Mouse (Mus musculus): Measurements from ENCODE around the gene Hist1h3i.
"Not testable (repeated sequence)": the region's sequence is repeated elsewhere in the genome, so short reads cannot be mapped to it uniquely, and the experiment has no call there.

Hist1h3i gene

GRCm38 (mm10) chr13:21783255-21783617, at the start of gene Hist1h3i:
Gene Hist1h3i, minus strand, starts transcription at chr13:21783370.
- peak; percentile 52 for DNase-seq

GRCm38 (mm10) chr13:21831418-21832394, 48.5 kb upstream of the Hist1h3i start, which contains the start of gene Hist1h4n:
Gene Hist1h4n, minus strand, starts transcription at chr13:21832196.
- DNase-seq: not testable (repeated sequence)

GRCm38 (mm10) chr13:21830344-21830743, 47.2 kb upstream of the Hist1h3i start:
- no peak for DNase-seq

- DNase-seq: no peak
Measured at GRCm38 (mm10) chr13:21828511-21828910, 45.3 kb upstream of the Hist1h3i start.

GRCm38 (mm10) chr13:21820082-21820890, 37.1 kb upstream of the Hist1h3i start:
- DNase-seq: not testable (repeated sequence)

GRCm38 (mm10) chr13:21812092-21812491, 28.9 kb upstream of the Hist1h3i start:
- DNase-seq: not testable (repeated sequence)

- peak; percentile 26 for DNase-seq
Measured at GRCm38 (mm10) chr13:21811539-21811938, 28.4 kb upstream of the Hist1h3i start, which contains the start of gene Hist1h4m. Gene Hist1h4m, plus strand, starts transcription at chr13:21811746.

- DNase-seq: not testable (repeated sequence)
Measured at GRCm38 (mm10) chr13:21811074-21811473, 27.9 kb upstream of the Hist1h3i start.

GRCm38 (mm10) chr13:21810073-21810472, 26.9 kb upstream of the Hist1h3i start, which contains the start of the genes Hist1h2bq and Hist1h2ao:
Gene Hist1h2bq, minus strand, starts transcription at chr13:21810197.
Gene Hist1h2ao, plus strand, starts transcription at chr13:21810465.
- not testable (repeated sequence) for DNase-seq

GRCm38 (mm10) chr13:21803058-21803457, 19.9 kb upstream of the Hist1h3i start:
- DNase-seq: not testable (repeated sequence)

GRCm38 (mm10) chr13:21797163-21797562, 14.0 kb upstream of the Hist1h3i start:
- not testable (repeated sequence) for DNase-seq

GRCm38 (mm10) chr13:21795584-21795983, 12.4 kb upstream of the Hist1h3i start:
- no peak for DNase-seq

- no peak for DNase-seq
Measured at GRCm38 (mm10) chr13:21790601-21791283, 7.6 kb upstream of the Hist1h3i start.

GRCm38 (mm10) chr13:21789925-21790324, 6.8 kb upstream of the Hist1h3i start:
- no peak for DNase-seq

- DNase-seq: no peak
Measured at GRCm38 (mm10) chr13:21787760-21788593, 4.8 kb upstream of the Hist1h3i start.

GRCm38 (mm10) chr13:21786899-21787629, 3.9 kb upstream of the Hist1h3i start, which contains the start of the genes Hist1h2an and Hist1h2bp:
Gene Hist1h2an, minus strand, starts transcription at chr13:21787218.
Gene Hist1h2bp, plus strand, starts transcription at chr13:21787461.
- DNase-seq: peak; percentile 88

GRCm38 (mm10) chr13:21786189-21786898, 3.2 kb upstream of the Hist1h3i start:
- no peak for DNase-seq

- no peak for DNase-seq
Measured at GRCm38 (mm10) chr13:21784311-21784710, 1.1 kb upstream of the Hist1h3i start.

- DNase-seq: no peak
Measured at GRCm38 (mm10) chr13:21783734-21784161, 578 bp upstream of the Hist1h3i start.
